Mouse (Mus musculus): ENCODE results near the gene Pde1a. TPM values are rescaled to one million over a fixed set of nuclear protein-coding genes. Genes with fewer than 3 reads are reported as not detected.
A peak's percentile ranks its signal among the peaks of the same experiment; 100 is the strongest.

Gene Pde1a
- polyA plus RNA-seq, 1 experiment from 2014 or later: 0.77 TPM

GRCm38 (mm10) chr2:79839090-79839489 lies 290.2 kb downstream of the Pde1a start:
- H3K4me3 ChIP-seq: no peak overlapping the region
- WGBS: 77% methylated on average over 6 of the region's 6 CpGs
- H3K27ac ChIP-seq (replicated peaks): no peak overlapping the region
- no peaks in the 10 kb centered on the region for H3K4me1 ChIP-seq
- no peak for DNase-seq (ENCODE audit: low spot score)
- no peaks in the 10 kb centered on the region for H3K36me3 ChIP-seq (replicated peaks)
- no peaks in the 10 kb centered on the region for H3K9me3 ChIP-seq
- H3K27me3 ChIP-seq (replicated peaks; ENCODE audit: low read depth, poor library complexity, severe bottlenecking): no peaks in the 10 kb centered on the region

GRCm38 (mm10) chr2:79825853-79826252 lies 303.4 kb downstream of the Pde1a start:
- H3K4me1 ChIP-seq: no peaks in the 10 kb centered on the region
- H3K27me3 ChIP-seq (replicated peaks; ENCODE audit: low read depth, poor library complexity, severe bottlenecking): no peaks in the 10 kb centered on the region
- H3K4me3 ChIP-seq: no peak overlapping the region
- WGBS: 90% methylated on average over 4 of the region's 4 CpGs
- H3K36me3 ChIP-seq (replicated peaks): no peaks in the 10 kb centered on the region
- no peak overlapping the region for H3K27ac ChIP-seq (replicated peaks)
- no peaks in the 10 kb centered on the region for H3K9me3 ChIP-seq
- no peak for DNase-seq (ENCODE audit: low spot score)

- no peak overlapping the region for H3K4me3 ChIP-seq
- no peak for DNase-seq (ENCODE audit: low spot score)
- H3K27me3 ChIP-seq (replicated peaks; ENCODE audit: low read depth, poor library complexity, severe bottlenecking): no peaks in the 10 kb centered on the region
- H3K9me3 ChIP-seq: no peaks in the 10 kb centered on the region
- H3K4me1 ChIP-seq: peaks cover 10% of the 10 kb centered on the region; the same call in 1 of the 2 replicates
- H3K27ac ChIP-seq (replicated peaks): no peak overlapping the region
- no peaks in the 10 kb centered on the region for H3K36me3 ChIP-seq (replicated peaks)
- 68% methylated on average over 3 of the region's 3 CpGs for WGBS
These were observed 309.7 kb downstream of the Pde1a start for GRCm38 (mm10) chr2:79819543-79819942.

GRCm38 (mm10) chr2:79815708-79816484 lies 313.4 kb downstream of the Pde1a start:
- H3K27ac ChIP-seq (replicated peaks): no peak overlapping the region
- 42% methylated on average over 3 of the region's 3 CpGs for WGBS
- H3K4me1 ChIP-seq: peaks cover 10% of the 10 kb centered on the region; the same call in 1 of the 2 replicates
- peak; percentile 39 for DNase-seq (ENCODE audit: low spot score)
- no peaks in the 10 kb centered on the region for H3K9me3 ChIP-seq
- no peaks in the 10 kb centered on the region for H3K27me3 ChIP-seq (replicated peaks; ENCODE audit: low read depth, poor library complexity, severe bottlenecking)
- H3K4me3 ChIP-seq: no peak overlapping the region
- no peaks in the 10 kb centered on the region for H3K36me3 ChIP-seq (replicated peaks)

- DNase-seq (ENCODE audit: low spot score): peak; percentile 80
- Histone ChIP-seq H3K4me3 (no peak overlapping the region), H3K27me3 (replicated peaks; ENCODE audit: low read depth, poor library complexity, severe bottlenecking) (no peaks in the 10 kb centered on the region), H3K36me3 (replicated peaks) (no peaks in the 10 kb centered on the region), H3K9me3 (no peaks in the 10 kb centered on the region), H3K4me1 (peaks cover 35% of the 10 kb centered on the region), H3K27ac (replicated peaks) (no peak overlapping the region)
- WGBS: 15% methylated on average over 7 of the region's 7 CpGs
These were observed 330.6 kb downstream of the Pde1a start for GRCm38 (mm10) chr2:79798627-79799026.

- H3K36me3 ChIP-seq (replicated peaks): no peaks in the 10 kb centered on the region
- H3K27ac ChIP-seq (replicated peaks): peak overlapping the region; percentile 35; the same call in 1 of the 2 replicates
- no peaks in the 10 kb centered on the region for H3K9me3 ChIP-seq
- H3K4me3 ChIP-seq: no peak overlapping the region
- WGBS: 47% methylated on average over 2 of the region's 2 CpGs
- DNase-seq (ENCODE audit: low spot score): no peak
- H3K4me1 ChIP-seq: peaks cover 32% of the 10 kb centered on the region
- H3K27me3 ChIP-seq (replicated peaks; ENCODE audit: low read depth, poor library complexity, severe bottlenecking): no peaks in the 10 kb centered on the region
These were observed 331.8 kb downstream of the Pde1a start for GRCm38 (mm10) chr2:79797444-79797843.

GRCm38 (mm10) chr2:79793186-79793585 lies 336.1 kb downstream of the Pde1a start:
- Histone ChIP-seq H3K27ac (replicated peaks) (no peak overlapping the region), H3K4me3 (no peak overlapping the region), H3K36me3 (replicated peaks) (no peaks in the 10 kb centered on the region), H3K4me1 (peaks cover 14% of the 10 kb centered on the region), H3K27me3 (replicated peaks; ENCODE audit: low read depth, poor library complexity, severe bottlenecking) (no peaks in the 10 kb centered on the region), H3K9me3 (no peaks in the 10 kb centered on the region)
- WGBS: 87% methylated on average over 2 of the region's 2 CpGs
- DNase-seq (ENCODE audit: low spot score): no peak

- H3K4me1 ChIP-seq: peaks cover 20% of the 10 kb centered on the region
- 86% methylated on average over 11 of the region's 11 CpGs for WGBS
- no peaks in the 10 kb centered on the region for H3K36me3 ChIP-seq (replicated peaks)
- H3K4me3 ChIP-seq: no peak overlapping the region
- peak overlapping the region; percentile 70 for H3K27ac ChIP-seq (replicated peaks)
- no peaks in the 10 kb centered on the region for H3K27me3 ChIP-seq (replicated peaks; ENCODE audit: low read depth, poor library complexity, severe bottlenecking)
- DNase-seq (ENCODE audit: low spot score): no peak
- no peaks in the 10 kb centered on the region for H3K9me3 ChIP-seq
These were observed 342.8 kb downstream of the Pde1a start for GRCm38 (mm10) chr2:79786467-79786866.

- H3K27ac ChIP-seq (replicated peaks): peak overlapping the region; percentile 70
- H3K4me3 ChIP-seq: no peak overlapping the region
- peaks cover 20% of the 10 kb centered on the region for H3K4me1 ChIP-seq
- DNase-seq (ENCODE audit: low spot score): peak; percentile 16
- no peaks in the 10 kb centered on the region for H3K36me3 ChIP-seq (replicated peaks)
- H3K9me3 ChIP-seq: no peaks in the 10 kb centered on the region
- H3K27me3 ChIP-seq (replicated peaks; ENCODE audit: low read depth, poor library complexity, severe bottlenecking): no peaks in the 10 kb centered on the region
- 38% methylated on average over 8 of the region's 8 CpGs for WGBS
These were observed 343.6 kb downstream of the Pde1a start for GRCm38 (mm10) chr2:79785541-79786134.

Other genes starting within 250 kb of the Pde1a start
- gene Prdx6b, start 163.0 kb upstream of the Pde1a start, polyA plus RNA-seq (2016; fragmentation: Nextera tagmentation; extraction: Ambion mirVana): not detected in 2 replicates
- 80.3 and 88.0 TPM in 2 replicates for gene Dnajc10, start 186.0 kb upstream of the Pde1a start, polyA plus RNA-seq (2016; fragmentation: Nextera tagmentation; extraction: Ambion mirVana)

Measured in embryonic facial prominence, embryonic 10.5 days (tissue).